Mouse (Mus musculus) liver, embryonic 13.5 days (tissue): ENCODE data around the gene Slc28a3. TPM values are rescaled to one million over a fixed set of nuclear protein-coding genes. Genes with fewer than 3 reads are reported as not detected.

Experiments used
- ATAC-seq: fragments of 200-750 bp; cut with Nextera tagmentation; 2 replicates; pipeline ENCODE4 v1.8.0; 2017; ENCODE audit warnings: low read depth, mild to moderate bottlenecking, moderate number of reproducible peaks, moderate library complexity
- DNase-seq: peaks from one replicate; pipeline ENCODE4 v3.0.0; 2022
- H3K27ac ChIP-seq: fragments of 300-500 bp; sonication (generic); 2 replicates; pipeline ENCODE4 v1.5.1; 2015; ENCODE audit warnings: moderate library complexity, mild to moderate bottlenecking, inconsistent platforms
- H3K27me3 ChIP-seq: fragments of 300-500 bp; sonication (generic); 2 replicates; pipeline ENCODE4 v1.6.1; 2015; ENCODE audit warnings: mild to moderate bottlenecking, inconsistent platforms
- H3K36me3 ChIP-seq: fragments of 300-500 bp; sonication (generic); 2 replicates; pipeline ENCODE4 v1.6.1; 2015; ENCODE audit warnings: mild to moderate bottlenecking, inconsistent platforms
- H3K4me1 ChIP-seq: fragments of 300-500 bp; sonication (generic); replicated peaks from 2 replicates; pipeline ENCODE4 v1.6.1; 2015; ENCODE audit warnings: inconsistent platforms
- H3K4me2 ChIP-seq: fragments of 300-500 bp; sonication (generic); 2 replicates; pipeline ENCODE4 v1.6.1; 2015; ENCODE audit warnings: inconsistent platforms, mild to moderate bottlenecking, moderate library complexity
- H3K4me3 ChIP-seq: fragments of 300-500 bp; sonication (generic); replicated peaks from 2 replicates; pipeline ENCODE4 v1.5.1; 2015; ENCODE audit warnings: mild to moderate bottlenecking, inconsistent platforms
- H3K9ac ChIP-seq: fragments of 300-500 bp; sonication (generic); 2 replicates; pipeline ENCODE4 v1.6.1; 2015; ENCODE audit warnings: mild to moderate bottlenecking, inconsistent platforms
- H3K9me3 ChIP-seq: fragments of 300-500 bp; sonication (generic); replicated peaks from 2 replicates; pipeline ENCODE4 v1.6.1; 2016; ENCODE audit warnings: inconsistent platforms
- WGBS: fragments of 180-500 bp; shearing (Covaris S2); methylation state at CpG from one replicate; pipeline ENCODE4 v1.1.7; 2015; ENCODE audit not compliant: insufficient replicate concordance; 5-methylcytosine and 5-hydroxymethylcytosine counted together
- polyA plus RNA-seq: library from polyadenylated mRNA; unstranded; fragments of >200 nt; fragmentation: Nextera tagmentation; extraction: Ambion mirVana; gene quantifications from 2 replicates; pipeline ENCODE4 v1.2.1, GENCODE M21; 2015

Slc28a3 gene
- polyA plus RNA-seq, 1 experiment from 2014 or later = not detected

DNA sequence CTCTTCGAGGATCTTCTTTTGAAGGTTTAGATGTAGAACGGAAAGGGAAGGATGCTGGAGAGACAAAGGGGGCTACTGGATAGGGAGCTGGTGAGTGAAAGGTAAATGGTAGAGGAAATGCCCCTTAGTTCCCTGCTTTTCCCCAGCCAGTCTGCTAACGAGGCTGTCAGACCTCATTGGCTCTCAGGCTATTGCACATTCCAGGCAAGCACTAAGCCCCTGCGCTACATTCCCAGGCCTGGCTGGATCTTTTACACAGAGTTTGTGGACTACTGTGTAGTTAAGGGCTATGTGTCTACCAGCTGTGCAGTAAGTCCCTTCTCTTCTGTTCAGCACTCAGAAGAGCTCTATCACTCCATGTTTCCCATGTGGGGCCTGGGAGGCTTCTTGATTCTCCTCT is 72.3 kb downstream of the Slc28a3 start:
- H3K4me1 ChIP-seq = peaks cover 92% of the 10 kb centered on the region
- peak overlapping the region; percentile 88 for H3K27ac ChIP-seq
- no peak overlapping the region for H3K4me3 ChIP-seq
- DNase-seq (no peak), ATAC-seq (no peak)
- WGBS = 48% methylated on average over 4 of the region's 4 CpGs
- no peaks in the 10 kb centered on the region for H3K27me3 ChIP-seq
- peak overlapping the region; percentile 49 for H3K9ac ChIP-seq
- no peaks in the 10 kb centered on the region for H3K9me3 ChIP-seq
- no peaks in the 10 kb centered on the region for H3K36me3 ChIP-seq
- 0 out of 2 replicates have a peak overlapping the region, but pooled peaks have one; percentile 5 for H3K4me2 ChIP-seq

DNA sequence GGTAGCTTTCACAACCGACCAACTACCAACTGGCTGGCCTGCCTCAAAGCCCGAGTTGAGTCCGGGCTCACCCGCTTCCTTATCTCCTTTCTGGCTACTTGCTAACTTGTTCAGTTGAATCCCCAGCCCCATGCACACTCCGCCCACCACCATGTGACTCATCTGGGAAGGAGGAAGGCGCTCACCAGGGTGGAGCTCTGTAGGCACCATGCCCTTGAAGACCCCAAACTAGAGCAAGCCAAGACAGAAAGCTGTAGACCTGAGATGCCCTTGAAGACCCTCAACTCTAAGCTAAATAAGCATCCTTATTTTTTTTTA is 72.8 kb downstream of the Slc28a3 start:
- Histone ChIP-seq H3K27ac (peak overlapping the region; percentile 88), H3K27me3 (no peaks in the 10 kb centered on the region), H3K4me3 (0 out of 2 replicates have a peak overlapping the region, but pooled peaks have one; percentile 6), H3K36me3 (no peaks in the 10 kb centered on the region), H3K9me3 (no peaks in the 10 kb centered on the region), H3K9ac (peak overlapping the region; percentile 60), H3K4me1 (peaks cover 88% of the 10 kb centered on the region), H3K4me2 (peak overlapping the region; percentile 40)
- DNase-seq (peak; percentile 77), ATAC-seq (peak; percentile 92)
- WGBS = 15% methylated on average over 6 of the region's 6 CpGs

DNA sequence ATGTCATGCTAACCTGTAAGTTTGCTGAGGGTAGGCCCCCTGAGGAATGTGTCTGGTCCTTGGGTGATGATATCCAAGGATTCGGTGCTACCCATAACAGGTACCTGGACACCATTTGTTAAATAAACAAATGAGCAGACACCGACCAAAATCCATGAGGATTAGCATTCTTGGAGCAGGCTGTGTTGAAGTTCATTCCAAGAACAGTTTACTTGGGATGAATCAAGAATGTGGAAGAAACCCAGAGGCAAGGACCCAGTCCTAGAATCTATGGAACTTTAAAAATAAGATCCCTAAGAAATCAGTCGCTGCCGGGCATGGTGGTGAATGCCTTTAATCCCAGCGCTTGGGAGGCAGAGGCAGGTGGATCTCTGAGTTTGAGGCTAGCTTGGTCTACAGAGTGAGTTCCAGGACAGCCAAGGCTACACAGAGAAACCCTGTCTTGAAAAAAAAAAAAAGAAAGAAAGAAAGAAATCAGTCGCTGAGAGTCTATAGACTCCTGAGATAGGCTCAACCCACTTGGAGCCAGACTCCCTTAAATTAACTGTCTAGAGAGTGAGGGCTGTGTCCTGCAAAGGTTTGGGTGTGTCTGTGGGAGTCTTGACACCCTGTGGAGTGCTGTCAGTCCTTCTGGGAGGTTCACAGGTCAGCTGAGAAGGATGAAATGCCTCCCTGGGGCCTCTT is 73.3 kb downstream of the Slc28a3 start:
- ATAC-seq = no peak; the same call in 1 of the 2 replicates
- peaks cover 83% of the 10 kb centered on the region for H3K4me1 ChIP-seq
- 0 out of 2 replicates have a peak overlapping the region, but pooled peaks have one; percentile 6 for H3K4me3 ChIP-seq
- H3K27me3 ChIP-seq = no peaks in the 10 kb centered on the region
- peak overlapping the region; percentile 88 for H3K27ac ChIP-seq
- peak overlapping the region; percentile 40 for H3K4me2 ChIP-seq
- WGBS = 76% methylated on average over 6 of the region's 6 CpGs
- H3K36me3 ChIP-seq = no peaks in the 10 kb centered on the region
- H3K9me3 ChIP-seq = no peaks in the 10 kb centered on the region
- DNase-seq = no peak
- H3K9ac ChIP-seq = peak overlapping the region; percentile 60

DNA sequence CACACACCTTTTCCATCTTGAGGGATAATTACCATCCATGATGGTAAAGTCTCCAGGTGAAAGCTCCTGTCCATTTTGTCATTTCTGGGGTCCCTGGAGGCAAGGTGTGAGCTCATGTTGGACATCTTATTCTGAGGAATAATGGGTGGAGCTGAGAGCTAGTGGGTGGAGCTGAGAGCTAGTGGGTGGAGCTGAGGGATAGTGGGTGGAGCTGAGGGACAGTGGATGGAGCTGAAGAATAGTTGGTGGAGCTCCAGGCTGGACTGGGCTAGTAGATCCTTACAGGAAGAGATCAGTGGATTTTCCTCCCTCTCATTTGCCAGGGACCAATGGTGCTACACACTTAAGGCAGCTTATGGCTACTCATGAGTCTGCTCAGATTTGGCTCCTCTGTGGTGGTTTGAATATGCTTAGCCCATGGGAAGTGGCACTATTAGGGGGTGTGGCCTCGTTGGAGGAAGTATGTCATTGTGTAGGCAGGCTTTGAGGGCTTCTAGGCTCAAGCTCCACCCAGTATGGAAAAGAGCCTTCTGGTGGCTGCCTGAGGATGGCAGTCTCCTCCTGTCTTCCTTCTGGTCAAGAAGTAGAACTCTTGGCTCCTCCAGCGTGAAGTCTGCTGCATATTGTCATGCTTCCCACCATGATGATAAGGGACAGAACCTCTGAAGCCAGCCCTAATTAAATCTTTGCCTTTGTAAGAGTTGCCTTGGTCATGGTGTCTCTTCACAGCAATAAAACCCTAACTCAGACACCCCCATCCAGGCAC is 74.0 kb downstream of the Slc28a3 start:
- no peaks in the 10 kb centered on the region for H3K27me3 ChIP-seq
- ATAC-seq = peak; percentile 40
- no peaks in the 10 kb centered on the region for H3K9me3 ChIP-seq
- H3K4me1 ChIP-seq = peaks cover 75% of the 10 kb centered on the region
- no peaks in the 10 kb centered on the region; the same call in 1 of the 2 replicates for H3K36me3 ChIP-seq
- H3K4me2 ChIP-seq = no peak overlapping the region
- peak; percentile 48 for DNase-seq
- peak overlapping the region; percentile 88 for H3K27ac ChIP-seq
- H3K4me3 ChIP-seq = no peak overlapping the region
- 60% methylated on average over 2 of the region's 2 CpGs for WGBS
- H3K9ac ChIP-seq = no peak overlapping the region

DNA sequence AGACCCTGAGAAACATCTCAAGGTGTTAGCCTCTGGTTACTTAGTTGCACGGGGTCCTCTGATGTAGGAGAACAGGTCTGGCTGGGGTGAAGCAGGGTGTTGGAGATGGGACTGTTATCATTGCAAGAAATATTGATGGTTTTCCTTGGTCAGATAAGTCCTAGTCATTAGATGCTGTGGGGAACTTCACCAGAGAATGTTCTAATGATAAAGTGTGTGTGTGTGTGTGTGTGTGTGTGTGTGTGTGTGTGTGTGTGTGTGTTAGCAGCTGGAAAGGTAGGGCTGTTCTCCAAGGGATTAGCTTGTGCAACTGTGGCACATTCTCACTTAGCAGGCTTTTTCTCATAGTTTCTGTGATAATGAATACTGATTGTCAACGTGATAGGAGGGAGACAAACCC is 75.4 kb downstream of the Slc28a3 start:
- no peak for ATAC-seq
- WGBS = 51% methylated on average over 2 of the region's 2 CpGs
- peaks cover 62% of the 10 kb centered on the region for H3K4me1 ChIP-seq

DNA sequence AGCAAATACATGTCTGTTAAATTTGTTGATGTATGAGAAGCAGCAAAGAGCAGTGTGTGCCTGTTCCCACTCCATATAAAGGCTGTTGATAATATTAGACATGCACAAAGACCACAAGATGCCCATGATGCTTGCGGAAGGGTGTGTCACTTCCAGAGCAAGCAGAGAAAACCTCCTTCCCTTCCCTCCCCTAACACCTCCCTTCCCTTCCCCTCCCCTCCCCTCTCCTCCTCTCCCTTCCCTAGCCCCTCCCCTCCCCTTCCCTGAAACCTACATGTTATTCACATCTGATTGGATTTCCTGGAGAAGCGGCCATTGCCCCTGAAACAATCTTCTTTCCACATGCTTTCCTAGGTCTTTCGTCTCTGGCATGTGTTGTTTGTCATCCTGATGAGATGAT is 75.8 kb downstream of the Slc28a3 start:
- 57% methylated on average over 3 of the region's 3 CpGs for WGBS
- Histone ChIP-seq H3K9ac (no peak overlapping the region), H3K36me3 (no peaks in the 10 kb centered on the region; the same call in 1 of the 2 replicates), H3K27me3 (no peaks in the 10 kb centered on the region), H3K4me2 (no peak overlapping the region), H3K4me3 (no peak overlapping the region), H3K9me3 (no peaks in the 10 kb centered on the region), H3K27ac (peak overlapping the region; percentile 18; the same call in 1 of the 2 replicates), H3K4me1 (peaks cover 59% of the 10 kb centered on the region)
- ATAC-seq = no peak
- DNase-seq = no peak

More for the DNA sequence above, 75.4 kb downstream of the Slc28a3 start:
- no peak overlapping the region for H3K4me3 ChIP-seq
- H3K9ac ChIP-seq = no peak overlapping the region
- H3K27me3 ChIP-seq = no peaks in the 10 kb centered on the region
- no peak overlapping the region for H3K4me2 ChIP-seq
- H3K36me3 ChIP-seq = no peaks in the 10 kb centered on the region; the same call in 1 of the 2 replicates
- DNase-seq = no peak
- peak overlapping the region; percentile 18; the same call in 1 of the 2 replicates for H3K27ac ChIP-seq
- H3K9me3 ChIP-seq = no peaks in the 10 kb centered on the region

DNA sequence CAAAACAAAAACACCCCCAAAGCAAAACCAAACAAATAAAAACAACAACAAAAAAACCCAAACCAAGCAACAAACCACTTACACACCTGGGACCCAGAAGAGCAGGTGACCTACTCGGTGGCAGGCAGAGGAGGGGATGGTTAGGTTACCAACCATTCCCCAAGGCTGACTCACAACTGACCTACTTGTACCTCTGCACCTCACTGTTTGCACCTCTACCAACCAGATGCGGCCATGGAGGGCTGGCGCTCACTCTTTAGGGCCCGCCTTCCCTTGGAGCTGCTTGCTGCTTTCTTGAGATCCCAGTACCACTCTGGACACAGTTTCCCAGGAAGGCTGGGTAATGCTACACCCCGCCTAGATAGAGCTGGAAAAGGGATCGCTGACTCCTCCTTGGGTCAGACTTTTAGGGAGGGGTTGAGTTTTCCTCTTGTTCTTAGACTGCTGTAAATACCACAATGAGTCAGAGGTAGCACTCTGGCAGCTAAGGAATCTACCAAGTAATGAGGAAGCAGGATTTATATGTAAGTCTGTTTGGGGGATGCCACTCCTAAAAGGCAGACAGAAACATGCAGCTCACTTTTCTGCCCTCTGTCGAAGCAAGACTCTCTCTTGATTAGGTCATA is 76.3 kb downstream of the Slc28a3 start:
- peaks cover 53% of the 10 kb centered on the region for H3K4me1 ChIP-seq
- ATAC-seq = no peak
- H3K27ac ChIP-seq = no peak overlapping the region
- no peak overlapping the region for H3K9ac ChIP-seq
- no peak overlapping the region for H3K4me2 ChIP-seq
- no peaks in the 10 kb centered on the region; the same call in 1 of the 2 replicates for H3K36me3 ChIP-seq
- H3K27me3 ChIP-seq = no peaks in the 10 kb centered on the region
- no peak for DNase-seq
- no peak overlapping the region for H3K4me3 ChIP-seq
- no peaks in the 10 kb centered on the region for H3K9me3 ChIP-seq
- WGBS = 59% methylated on average over 7 of the region's 7 CpGs

DNA sequence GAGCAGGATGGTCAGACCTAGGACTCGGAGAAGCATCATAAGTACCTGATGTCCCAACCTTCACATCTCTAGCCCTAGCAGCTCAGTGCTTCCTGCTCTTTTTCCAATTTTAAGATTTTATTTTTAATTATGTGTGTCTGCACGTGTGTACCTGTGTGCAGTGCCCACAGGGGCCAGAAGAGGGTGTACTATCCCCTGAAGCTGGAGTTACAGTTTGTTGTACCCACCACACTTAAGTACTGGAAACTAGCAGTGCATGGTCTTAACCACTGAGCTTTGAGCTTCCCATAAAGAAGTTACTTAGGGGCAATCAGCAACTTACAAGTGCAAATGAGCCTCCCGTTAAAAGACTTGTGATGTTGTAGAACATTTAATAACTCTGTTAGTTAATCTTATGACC is 86.1 kb downstream of the Slc28a3 start:
- Histone ChIP-seq H3K9ac (peak overlapping the region; percentile 63), H3K4me2 (peak overlapping the region; percentile 82), H3K27ac (peak overlapping the region; percentile 88), H3K9me3 (no peaks in the 10 kb centered on the region), H3K4me1 (peaks cover 59% of the 10 kb centered on the region), H3K36me3 (no peaks in the 10 kb centered on the region), H3K27me3 (0 out of 2 replicates have a peak, but pooled peaks cover 4% of the 10 kb centered on the region), H3K4me3 (peak overlapping the region; percentile 53)
- WGBS = 55% methylated on average over 3 of the region's 3 CpGs
- ATAC-seq (no peak), DNase-seq (no peak)

DNA sequence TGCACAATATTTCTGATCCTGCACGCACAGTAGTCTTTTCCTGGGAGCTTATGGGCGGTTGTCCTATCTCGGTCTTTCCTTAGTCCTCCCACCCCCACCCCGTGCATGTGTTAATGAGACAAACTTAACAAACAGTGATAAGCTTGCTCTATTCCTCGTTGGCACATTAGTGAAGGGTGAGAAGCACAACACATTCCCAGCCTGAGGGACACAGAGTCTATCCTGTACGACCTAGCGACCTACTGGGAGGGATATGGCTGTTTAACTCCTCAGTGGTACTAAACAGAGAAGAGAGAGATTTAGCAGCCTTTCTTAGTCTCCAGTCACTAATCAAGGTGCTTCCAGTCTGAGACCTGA is 86.9 kb downstream of the Slc28a3 start:
- peak overlapping the region; percentile 53 for H3K4me3 ChIP-seq
- peak; percentile 64 for ATAC-seq
- no peak for DNase-seq
- peaks cover 64% of the 10 kb centered on the region for H3K4me1 ChIP-seq
- H3K27ac ChIP-seq = peak overlapping the region; percentile 88
- WGBS = 9% methylated on average over 7 of the region's 7 CpGs
- peak overlapping the region; percentile 82 for H3K4me2 ChIP-seq
- no peaks in the 10 kb centered on the region for H3K36me3 ChIP-seq
- 0 out of 2 replicates have a peak, but pooled peaks cover 4% of the 10 kb centered on the region for H3K27me3 ChIP-seq
- no peaks in the 10 kb centered on the region for H3K9me3 ChIP-seq
- H3K9ac ChIP-seq = peak overlapping the region; percentile 63

DNA sequence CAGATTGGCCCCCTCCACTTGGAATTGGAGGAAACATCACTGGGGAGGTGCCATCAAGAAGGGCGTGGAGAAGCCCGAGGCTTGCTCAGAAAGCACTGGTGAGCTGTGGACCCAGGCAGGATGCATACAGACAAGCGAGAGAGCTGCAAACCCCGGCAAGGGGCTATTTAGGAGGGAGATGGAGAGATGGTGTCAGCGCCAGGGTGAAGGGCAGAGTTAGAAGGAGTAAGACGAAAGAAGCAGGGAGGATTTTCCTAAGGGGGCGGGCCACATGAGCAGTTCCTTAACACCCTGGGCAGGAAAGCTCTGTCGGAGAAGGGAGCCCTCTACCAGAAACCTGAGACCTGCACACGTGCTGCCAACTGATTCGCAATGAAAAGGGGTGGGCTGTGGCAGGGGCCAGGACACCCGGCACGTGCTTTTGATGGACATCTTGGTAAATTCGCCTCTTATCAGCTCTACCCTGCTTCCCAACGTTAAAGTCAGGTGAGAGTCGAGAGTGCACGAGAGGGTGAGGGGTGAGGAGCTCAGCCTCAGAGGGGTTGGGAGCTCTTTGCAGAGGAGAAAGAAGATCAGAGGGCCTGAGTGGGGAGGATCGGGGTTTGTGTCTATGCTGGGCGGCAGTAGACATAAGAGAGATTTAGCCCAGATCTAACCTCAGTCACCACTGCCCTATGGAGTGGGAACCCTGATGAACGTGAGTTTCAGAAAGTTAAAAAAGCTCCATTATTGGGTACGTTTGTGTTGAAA is 87.5 kb downstream of the Slc28a3 start:
- H3K9me3 ChIP-seq = no peaks in the 10 kb centered on the region
- ATAC-seq (peak; percentile 52), DNase-seq (peak; percentile 53)
- peak overlapping the region; percentile 82 for H3K4me2 ChIP-seq
- H3K4me1 ChIP-seq = peaks cover 65% of the 10 kb centered on the region
- whole genome bisulfite sequencing = 3% methylated on average over 20 of the region's 20 CpGs
- H3K9ac ChIP-seq = peak overlapping the region; percentile 63
- H3K27me3 ChIP-seq = 0 out of 2 replicates have a peak, but pooled peaks cover 4% of the 10 kb centered on the region
- H3K27ac ChIP-seq = peak overlapping the region; percentile 88
- no peaks in the 10 kb centered on the region for H3K36me3 ChIP-seq
- H3K4me3 ChIP-seq = peak overlapping the region; percentile 53
